Mouse (Mus musculus) brown adipose tissue, adult 24 weeks (tissue): Measurements from ENCODE around the gene Ndufa4. TPM values are rescaled to one million over a fixed set of nuclear protein-coding genes. Genes with fewer than 3 reads are reported as not detected.
A peak's percentile ranks its signal among the peaks of the same experiment; 100 is the strongest.
"Not testable (repeated sequence)": the region's sequence is repeated elsewhere in the genome, so short reads cannot be mapped to it uniquely, and the experiment has no call there.

Experiments used
- H3K27ac ChIP-seq: fragments of 200-500 bp; replicated peaks from 2 replicates; pipeline ENCODE4 v1.5.1; 2012; ENCODE audit warnings: low read depth, mild to moderate bottlenecking, low read length
- H3K4me1 ChIP-seq: fragments of 200-500 bp; 2 replicates; pipeline ENCODE4 v1.6.1; 2012; ENCODE audit warnings: low read length, mixed read lengths; ENCODE audit not compliant: control insufficient read depth, insufficient read depth, insufficient read length
- H3K4me3 ChIP-seq: fragments of 200-500 bp; 2 replicates; pipeline ENCODE4 v1.5.1; 2012; ENCODE audit warnings: low read depth, mild to moderate bottlenecking, low read length, moderate library complexity; ENCODE audit not compliant: insufficient read depth
- polyA plus RNA-seq: library from polyadenylated mRNA; stranded (reverse); fragments of >200 nt; gene quantifications from 2 replicates; pipeline ENCODE4 v1.2.4, GENCODE M21; 2012; ENCODE audit not compliant: missing spikeins, insufficient read depth, insufficient read length

The Ndufa4 gene
- 6,376 and 8,229 TPM in 2 replicates for polyA plus RNA-seq

DNA sequence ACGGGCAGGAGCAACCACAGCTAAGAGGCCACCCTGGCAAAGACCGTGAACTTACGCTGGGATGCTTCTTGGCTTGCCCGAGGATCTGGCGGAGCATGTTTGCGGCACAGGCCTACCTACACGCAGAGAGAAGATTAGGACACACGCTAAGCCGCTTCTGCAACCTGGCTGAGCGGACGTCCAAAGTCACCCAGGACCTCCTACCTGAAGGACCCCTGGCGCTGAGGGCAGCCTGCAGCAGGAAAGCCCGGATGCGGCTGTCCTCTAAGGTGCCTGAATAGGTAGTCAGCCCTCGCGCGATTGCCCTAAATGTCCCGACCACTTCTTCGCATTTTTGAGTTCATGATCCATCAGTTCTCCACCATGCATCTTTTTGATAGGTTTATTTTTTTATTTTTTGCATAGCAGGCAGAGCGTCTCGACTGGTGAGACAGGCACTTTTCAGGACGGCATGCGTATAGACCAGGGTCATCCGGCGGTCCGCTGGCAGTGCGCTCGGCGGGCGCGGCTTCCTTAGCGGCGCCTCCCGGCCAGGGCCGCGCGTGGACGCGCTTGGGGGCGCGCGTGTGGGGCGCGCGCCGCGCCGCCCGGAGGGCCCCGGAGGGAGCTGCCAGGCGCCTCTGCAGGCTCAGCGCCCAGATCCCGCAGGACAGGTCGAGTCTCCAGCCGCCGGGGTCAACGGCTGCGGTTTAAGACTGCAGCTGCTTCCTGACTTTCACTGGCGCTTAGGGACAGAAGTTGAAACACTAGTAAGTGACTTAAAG is at the start of gene Ndufa4, which contains the start of gene Phf14:
Gene Ndufa4, minus strand, starts transcription at position 229 of the 764 bp plus-strand sequence.
Gene Phf14, plus strand, starts transcription at position 541 of the 764 bp plus-strand sequence.
- Histone ChIP-seq H3K4me3 (peak within 1 kb of the TSS; percentile 85), H3K4me1 (peaks cover 4% of the 10 kb centered on the region), H3K27ac (peak within 1 kb of the TSS; percentile 96)

- Histone ChIP-seq H3K4me3 (no peak overlapping the region), H3K27ac (no peak overlapping the region), H3K4me1 (no peaks in the 10 kb centered on the region)
These were observed 40.8 kb upstream of the Ndufa4 start for GRCm38 (mm10) chr6:11948100-11948499.

- H3K4me1 ChIP-seq = no peaks in the 10 kb centered on the region
- H3K27ac ChIP-seq = no peak overlapping the region
- no peak overlapping the region for H3K4me3 ChIP-seq
These were observed 34.8 kb upstream of the Ndufa4 start for GRCm38 (mm10) chr6:11942089-11942488.

- Histone ChIP-seq H3K4me3 (no peak overlapping the region), H3K4me1 (no peaks in the 10 kb centered on the region), H3K27ac (no peak overlapping the region)
These were observed 33.6 kb upstream of the Ndufa4 start for GRCm38 (mm10) chr6:11940895-11941294.

DNA sequence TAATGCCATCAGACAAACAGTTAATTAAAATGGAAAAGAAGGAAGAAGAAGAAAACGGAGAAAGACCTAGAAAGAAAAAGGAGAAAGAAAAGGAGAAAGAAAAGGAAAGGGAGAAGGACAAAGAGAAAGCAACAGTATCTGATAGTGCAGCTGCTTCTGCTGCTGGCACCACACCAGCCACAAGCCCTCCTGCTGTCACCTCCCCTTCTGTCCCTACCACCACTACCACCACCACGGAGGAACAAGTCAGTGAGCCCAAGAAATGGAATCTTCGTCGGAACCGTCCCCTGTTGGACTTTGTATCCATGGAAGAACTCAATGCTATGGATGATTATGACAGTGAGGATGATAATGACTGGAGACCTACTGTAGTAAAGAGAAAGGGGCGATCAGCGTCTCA is 26.1 kb upstream of the Ndufa4 start:
- Histone ChIP-seq H3K4me3 (no peak overlapping the region), H3K4me1 (no peaks in the 10 kb centered on the region), H3K27ac (no peak overlapping the region)

GRCm38 (mm10) chr6:11927485-11927884 is 20.2 kb upstream of the Ndufa4 start:
- Histone ChIP-seq H3K27ac (no peak overlapping the region), H3K4me1 (peaks cover 2% of the 10 kb centered on the region; the same call in 1 of the 2 replicates), H3K4me3 (no peak overlapping the region)

DNA sequence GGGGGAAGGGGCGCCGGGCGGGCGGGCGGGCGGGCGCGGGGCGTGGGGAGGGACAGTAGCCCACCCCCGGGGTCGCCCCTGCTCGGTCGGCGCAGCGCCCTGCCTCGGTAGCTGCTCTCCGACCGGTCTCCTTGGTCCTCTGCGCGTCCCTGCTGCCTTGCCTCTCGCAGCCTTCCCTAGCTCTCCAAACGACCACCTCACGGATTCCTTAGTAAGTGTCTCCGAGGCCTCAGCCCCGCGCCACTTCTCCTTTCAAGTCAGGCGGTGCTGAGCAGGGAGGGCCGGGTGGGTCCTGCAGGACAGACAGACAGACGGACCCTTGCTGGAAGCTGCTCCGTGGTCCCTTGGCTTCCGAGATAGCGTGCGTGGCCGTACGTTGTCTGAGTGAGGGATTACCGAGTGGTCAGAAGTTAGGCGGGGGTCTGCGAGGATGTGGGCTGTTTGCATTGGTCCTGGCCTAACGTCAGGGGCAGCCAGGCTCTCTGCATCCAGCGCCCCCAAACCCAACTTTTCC is 18.8 kb upstream of the Ndufa4 start:
- H3K4me1 ChIP-seq = peaks cover 2% of the 10 kb centered on the region; the same call in 1 of the 2 replicates
- peak overlapping the region; percentile 89 for H3K4me3 ChIP-seq
- peak overlapping the region; percentile 68 for H3K27ac ChIP-seq

GRCm38 (mm10) chr6:11925496-11926041 is 18.3 kb upstream of the Ndufa4 start:
- H3K4me1 ChIP-seq = peaks cover 2% of the 10 kb centered on the region; the same call in 1 of the 2 replicates
- peak overlapping the region; percentile 89 for H3K4me3 ChIP-seq
- peak overlapping the region; percentile 68 for H3K27ac ChIP-seq

GRCm38 (mm10) chr6:11908170-11908569 is 873 bp upstream of the Ndufa4 start:
- peak overlapping the region; percentile 66 for H3K4me3 ChIP-seq
- H3K4me1 ChIP-seq = peaks cover 4% of the 10 kb centered on the region
- H3K27ac ChIP-seq = peak overlapping the region; percentile 57

GRCm38 (mm10) chr6:11906890-11907268 is 418 bp downstream of the Ndufa4 start:
- H3K27ac ChIP-seq = peak overlapping the region; percentile 95
- peaks cover 4% of the 10 kb centered on the region for H3K4me1 ChIP-seq
- H3K4me3 ChIP-seq = peak overlapping the region; percentile 85

DNA sequence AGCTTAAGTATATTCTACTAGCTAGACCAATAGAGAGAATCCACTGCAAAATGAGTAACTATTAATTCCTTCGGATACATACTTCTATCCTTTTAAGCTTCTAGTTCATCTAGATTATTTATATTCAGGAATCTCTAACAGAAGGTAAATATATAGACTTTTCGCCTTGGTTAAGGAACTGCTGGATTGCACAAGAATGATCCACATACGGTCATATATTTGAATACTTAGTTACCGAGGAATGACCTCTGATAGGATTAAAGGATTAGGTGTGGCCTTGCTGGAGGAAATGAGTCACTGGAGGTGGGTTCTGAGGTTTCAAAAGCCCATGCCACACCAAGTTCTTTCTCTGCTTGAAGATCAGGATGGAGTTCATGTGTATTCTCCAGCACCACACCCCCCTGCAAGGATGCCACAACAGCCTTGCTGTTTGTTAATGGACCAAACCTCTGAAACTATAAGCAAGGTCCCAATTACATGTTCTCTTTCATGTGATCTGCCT is 6.4 kb downstream of the Ndufa4 start:
- H3K4me3 ChIP-seq = no peak overlapping the region
- H3K27ac ChIP-seq = no peak overlapping the region
- H3K4me1 ChIP-seq = peaks cover 2% of the 10 kb centered on the region

DNA sequence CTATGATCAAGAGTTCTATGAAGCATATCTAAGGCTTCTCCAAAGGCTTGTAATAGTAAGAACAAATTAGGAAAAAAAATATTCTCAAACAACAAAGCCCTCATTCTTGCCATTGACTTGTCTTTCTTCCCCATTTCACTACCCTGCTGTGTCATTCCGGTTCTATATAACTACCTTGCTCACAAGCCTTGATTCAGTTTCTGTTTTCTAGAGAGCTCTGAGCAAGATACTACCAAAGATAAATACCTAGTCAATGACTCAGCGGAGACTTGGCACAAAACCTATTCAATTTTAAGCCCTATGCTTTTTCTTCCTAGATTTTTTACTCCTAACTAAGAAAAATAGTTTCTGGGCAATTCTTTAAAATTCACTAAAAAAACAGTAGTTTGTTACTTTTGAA is 31.9 kb downstream of the Ndufa4 start:
- H3K4me3 ChIP-seq, H3K27ac ChIP-seq, H3K4me1 ChIP-seq: not testable (repeated sequence)

Other genes starting within 250 kb of the Ndufa4 start
- 21.3 and 21.5 TPM in 2 replicates for gene Phf14, start 312 bp upstream of the Ndufa4 start, polyA plus RNA-seq